Mouse (Mus musculus) myocyte (in vitro differentiated cells): ENCODE results near the gene Hoxa2. TPM values are rescaled to one million over a fixed set of nuclear protein-coding genes. Genes with fewer than 3 reads are reported as not detected.

Source experiments
- H3K27me3 ChIP-seq: one replicate; pipeline ENCODE4 v1.6.1; 2011; ENCODE audit not compliant: control insufficient read depth, insufficient read depth, insufficient read length
- H3K36me3 ChIP-seq: one replicate; pipeline ENCODE4 v1.6.1; 2011; ENCODE audit not compliant: control insufficient read depth, insufficient read depth
- H3K4me2 ChIP-seq: one replicate; pipeline ENCODE4 v1.6.1; 2011; ENCODE audit warnings: low read depth, control low read depth
- H3K4me3 ChIP-seq: one replicate; pipeline ENCODE4 v1.5.1; 2011; ENCODE audit warnings: mild to moderate bottlenecking, control low read depth, moderate library complexity
- H3K79me2 ChIP-seq: one replicate; pipeline ENCODE4 v1.6.1; 2011; ENCODE audit not compliant: control insufficient read depth, insufficient read depth
- H3ac ChIP-seq: one replicate; pipeline ENCODE4 v1.6.1; 2011; ENCODE audit not compliant: control insufficient read depth, insufficient read length
- CEBPB ChIP-seq: IDR thresholded peaks from 2 replicates; pipeline ENCODE4 v1.6.1; 2011; ENCODE audit warnings: mild to moderate bottlenecking, moderate library complexity; ENCODE audit not compliant: poor library complexity, insufficient read depth, severe bottlenecking
- E2F4 ChIP-seq: IDR thresholded peaks from one replicate; pipeline ENCODE4 v1.6.1; 2011; ENCODE audit warnings: mild to moderate bottlenecking, control low read depth, moderate library complexity; ENCODE audit not compliant: insufficient read depth
- MAX ChIP-seq: IDR thresholded peaks from one replicate; pipeline ENCODE4 v1.6.1; 2011; ENCODE audit warnings: low read depth, mild to moderate bottlenecking, control low read depth
- MYOD1 ChIP-seq, 3 experiments: IDR thresholded peaks; one replicate each; pipeline ENCODE4 v1.6.1; 2011; ENCODE audit warnings: control low read depth in 2 of 3, low read depth in 2 of 3, mild to moderate bottlenecking in 2 of 3, moderate library complexity in 1 of 3; ENCODE audit not compliant: insufficient read length in 2 of 3, control insufficient read depth in 1 of 3
- MYOG ChIP-seq, 3 experiments: IDR thresholded peaks; one replicate each; pipeline ENCODE4 v1.6.1; 2011; ENCODE audit warnings: control low read depth in 2 of 3, low read depth in 2 of 3, mild to moderate bottlenecking in 2 of 3; ENCODE audit not compliant: insufficient read length in 2 of 3, control insufficient read depth in 1 of 3, insufficient read depth in 1 of 3
- POLR2A ChIP-seq: IDR thresholded peaks from one replicate; pipeline ENCODE4 v1.6.1; 2011; ENCODE audit warnings: low read depth, mild to moderate bottlenecking, control low read depth, moderate library complexity; ENCODE audit not compliant: insufficient read length
- POLR2AphosphoS2 ChIP-seq: IDR thresholded peaks from one replicate; pipeline ENCODE4 v1.6.1; 2011; ENCODE audit warnings: low read depth, control low read depth; ENCODE audit not compliant: insufficient read length
- REST ChIP-seq: IDR thresholded peaks from one replicate; pipeline ENCODE4 v1.6.1; 2011; ENCODE audit warnings: mild to moderate bottlenecking, control low read depth, moderate library complexity; ENCODE audit not compliant: insufficient read depth, insufficient read length
- SRF ChIP-seq: IDR thresholded peaks from one replicate; pipeline ENCODE4 v1.6.1; 2011; ENCODE audit warnings: low read depth; ENCODE audit not compliant: control insufficient read depth, insufficient read length
- TCF12 ChIP-seq: IDR thresholded peaks from one replicate; pipeline ENCODE4 v1.6.1; 2011; ENCODE audit warnings: mild to moderate bottlenecking, control low read depth; ENCODE audit not compliant: poor library complexity, insufficient read depth, severe bottlenecking
- TCF3 ChIP-seq: IDR thresholded peaks from one replicate; pipeline ENCODE4 v1.6.1; 2011; ENCODE audit warnings: low read depth, control low read depth; ENCODE audit not compliant: insufficient read length
- USF1 ChIP-seq: IDR thresholded peaks from one replicate; pipeline ENCODE4 v1.6.1; 2011; ENCODE audit warnings: low read depth, mild to moderate bottlenecking, control low read depth, moderate library complexity
- polyA plus RNA-seq: library from polyadenylated mRNA; unstranded; fragments of >200 nt; fragmentation: generic; extraction: Trizol; gene quantifications from one replicate; pipeline ENCODE4 v1.2.1, GENCODE M21; 2012; ENCODE audit warnings: missing spikeins

Hoxa2 gene
- polyA plus RNA-seq, 1 experiment = 0.32 TPM

- TF ChIP-seq MYOD1 (IDR thresholded peaks at IDR 0.05; ENCODE audit: control insufficient read depth in 1 of 3, insufficient read length in 2 of 3, low read depth in 2 of 3) = no peak
- TF ChIP-seq CEBPB = no peak
- no peak for TF ChIP-seq POLR2AphosphoS2
- no peak for TF ChIP-seq MYOG (IDR thresholded peaks at IDR 0.05; ENCODE audit: control insufficient read depth in 1 of 3, insufficient read depth in 1 of 3, insufficient read length in 2 of 3, low read depth in 2 of 3)
- no peak for TF ChIP-seq USF1
- no peak for TF ChIP-seq SRF
- no peak for TF ChIP-seq TCF12
- no peak for TF ChIP-seq MAX
- TF ChIP-seq REST = no peak
- TF ChIP-seq POLR2A = no peak
- no peak for TF ChIP-seq E2F4
- TF ChIP-seq TCF3 = no peak
- H3ac ChIP-seq = no peak overlapping the region
- H3K27me3 ChIP-seq = no peaks in the 10 kb centered on the region
- no peaks in the 10 kb centered on the region for H3K79me2 ChIP-seq
- no peak overlapping the region for H3K4me3 ChIP-seq
- no peaks in the 10 kb centered on the region for H3K36me3 ChIP-seq
- no peak overlapping the region for H3K4me2 ChIP-seq
Measured at GRCm38 (mm10) chr6:52173648-52174047, 9.0 kb upstream of the Hoxa2 start.

GRCm38 (mm10) chr6:52172501-52172900 lies 7.9 kb upstream of the Hoxa2 start:
- Histone ChIP-seq H3K36me3 (no peaks in the 10 kb centered on the region), H3K4me3 (no peak overlapping the region), H3K27me3 (no peaks in the 10 kb centered on the region), H3ac (no peak overlapping the region), H3K4me2 (no peak overlapping the region), H3K79me2 (no peaks in the 10 kb centered on the region)
- TF ChIP-seq REST = no peak
- TF ChIP-seq POLR2A = no peak
- TF ChIP-seq MYOG (IDR thresholded peaks at IDR 0.05; ENCODE audit: control insufficient read depth in 1 of 3, insufficient read depth in 1 of 3, insufficient read length in 2 of 3, low read depth in 2 of 3) = no peak
- no peak for TF ChIP-seq TCF12
- TF ChIP-seq MYOD1 (IDR thresholded peaks at IDR 0.05; ENCODE audit: control insufficient read depth in 1 of 3, insufficient read length in 2 of 3, low read depth in 2 of 3) = no peak
- no peak for TF ChIP-seq TCF3
- no peak for TF ChIP-seq USF1
- no peak for TF ChIP-seq CEBPB
- no peak for TF ChIP-seq E2F4
- no peak for TF ChIP-seq POLR2AphosphoS2
- no peak for TF ChIP-seq SRF
- TF ChIP-seq MAX = no peak

- no peak overlapping the region for H3K4me3 ChIP-seq
- no peak overlapping the region for H3K4me2 ChIP-seq
- H3K27me3 ChIP-seq = no peaks in the 10 kb centered on the region
- H3K79me2 ChIP-seq = no peaks in the 10 kb centered on the region
- H3ac ChIP-seq = no peak overlapping the region
- H3K36me3 ChIP-seq = no peaks in the 10 kb centered on the region
- TF ChIP-seq SRF (no peak), E2F4 (no peak), POLR2A (no peak), TCF3 (no peak), REST (no peak), MYOD1 (IDR thresholded peaks at IDR 0.05; ENCODE audit: control insufficient read depth in 1 of 3, insufficient read length in 2 of 3, low read depth in 2 of 3) (no peak), MAX (no peak), MYOG (IDR thresholded peaks at IDR 0.05; ENCODE audit: control insufficient read depth in 1 of 3, insufficient read depth in 1 of 3, insufficient read length in 2 of 3, low read depth in 2 of 3) (no peak), TCF12 (no peak), POLR2AphosphoS2 (no peak), USF1 (no peak), CEBPB (no peak)
Measured at GRCm38 (mm10) chr6:52171938-52172337, 7.3 kb upstream of the Hoxa2 start.

- no peak overlapping the region for H3K4me3 ChIP-seq
- H3K79me2 ChIP-seq = no peaks in the 10 kb centered on the region
- TF ChIP-seq USF1 (no peak), MAX (no peak), MYOD1 (IDR thresholded peaks at IDR 0.05; ENCODE audit: control insufficient read depth in 1 of 3, insufficient read length in 2 of 3, low read depth in 2 of 3) (no peak), REST (no peak), POLR2A (no peak), CEBPB (no peak), TCF3 (no peak), TCF12 (no peak), MYOG (IDR thresholded peaks at IDR 0.05; ENCODE audit: control insufficient read depth in 1 of 3, insufficient read depth in 1 of 3, insufficient read length in 2 of 3, low read depth in 2 of 3) (no peak), POLR2AphosphoS2 (no peak), SRF (no peak), E2F4 (no peak)
- H3K4me2 ChIP-seq = no peak overlapping the region
- no peaks in the 10 kb centered on the region for H3K27me3 ChIP-seq
- H3K36me3 ChIP-seq = no peaks in the 10 kb centered on the region
- no peak overlapping the region for H3ac ChIP-seq
Measured at GRCm38 (mm10) chr6:52171331-52171730, 6.7 kb upstream of the Hoxa2 start.

- H3K27me3 ChIP-seq = no peaks in the 10 kb centered on the region
- no peak overlapping the region for H3ac ChIP-seq
- no peak overlapping the region for H3K4me3 ChIP-seq
- no peak overlapping the region for H3K4me2 ChIP-seq
- H3K79me2 ChIP-seq = no peaks in the 10 kb centered on the region
- H3K36me3 ChIP-seq = no peaks in the 10 kb centered on the region
- TF ChIP-seq CEBPB = no peak
- no peak for TF ChIP-seq MAX
- TF ChIP-seq POLR2A = no peak
- no peak for TF ChIP-seq TCF3
Measured at GRCm38 (mm10) chr6:52170898-52171223, 6.2 kb upstream of the Hoxa2 start.
